Mouse (Mus musculus): ENCODE data around the gene Ccdc146. TPM values are rescaled to one million over a fixed set of nuclear protein-coding genes. Genes with fewer than 3 reads are reported as not detected.

Gene Ccdc146
- polyA plus RNA-seq, 1 experiment from 2014 or later, result 0.06 TPM

GRCm38 (mm10) chr5:21260746-21261145 lies 163.7 kb downstream of the Ccdc146 start:
- no peak overlapping the region for H3K27ac ChIP-seq
- H3K9ac ChIP-seq (replicated peaks), result no peak overlapping the region
- H3K36me3 ChIP-seq, result no peaks in the 10 kb centered on the region
- WGBS, result 52% methylated on average over 7 of the region's 7 CpGs
- no peak for ATAC-seq (ENCODE audit: insufficient number of reproducible peaks, insufficient read depth, low FRiP score, low TSS enrichment, low read depth)
- no peaks in the 10 kb centered on the region for H3K27me3 ChIP-seq
- no peaks in the 10 kb centered on the region for H3K9me3 ChIP-seq
- H3K4me2 ChIP-seq, result no peak overlapping the region
- H3K4me3 ChIP-seq (replicated peaks), result no peak overlapping the region
- peaks cover 18% of the 10 kb centered on the region for H3K4me1 ChIP-seq (replicated peaks)

GRCm38 (mm10) chr5:21257806-21258205 lies 166.7 kb downstream of the Ccdc146 start:
- Histone ChIP-seq H3K27me3 (no peaks in the 10 kb centered on the region), H3K9ac (replicated peaks) (no peak overlapping the region), H3K36me3 (no peaks in the 10 kb centered on the region), H3K9me3 (no peaks in the 10 kb centered on the region), H3K4me1 (replicated peaks) (peaks cover 13% of the 10 kb centered on the region), H3K4me2 (no peak overlapping the region), H3K4me3 (replicated peaks) (no peak overlapping the region), H3K27ac (no peak overlapping the region)
- ATAC-seq (ENCODE audit: insufficient number of reproducible peaks, insufficient read depth, low FRiP score, low TSS enrichment, low read depth), result no peak
- 59% methylated on average over 6 of the region's 6 CpGs for WGBS

GRCm38 (mm10) chr5:21257126-21257525 lies 167.4 kb downstream of the Ccdc146 start:
- Histone ChIP-seq H3K36me3 (no peaks in the 10 kb centered on the region), H3K4me2 (no peak overlapping the region), H3K9me3 (no peaks in the 10 kb centered on the region), H3K4me1 (replicated peaks) (peaks cover 13% of the 10 kb centered on the region), H3K9ac (replicated peaks) (no peak overlapping the region), H3K27ac (no peak overlapping the region), H3K27me3 (no peaks in the 10 kb centered on the region), H3K4me3 (replicated peaks) (no peak overlapping the region)
- 56% methylated on average over 4 of the region's 4 CpGs for whole genome bisulfite sequencing
- no peak for ATAC-seq (ENCODE audit: insufficient number of reproducible peaks, insufficient read depth, low FRiP score, low TSS enrichment, low read depth)

GRCm38 (mm10) chr5:21255551-21256132 lies 168.8 kb downstream of the Ccdc146 start:
- H3K9ac ChIP-seq (replicated peaks), result no peak overlapping the region
- H3K36me3 ChIP-seq, result no peaks in the 10 kb centered on the region
- no peak overlapping the region for H3K4me3 ChIP-seq (replicated peaks)
- H3K4me1 ChIP-seq (replicated peaks), result no peaks in the 10 kb centered on the region; the same call in 1 of the 2 replicates
- no peaks in the 10 kb centered on the region for H3K27me3 ChIP-seq
- H3K9me3 ChIP-seq, result no peaks in the 10 kb centered on the region
- WGBS, result 87% methylated on average over 5 of the region's 5 CpGs
- H3K27ac ChIP-seq, result no peak overlapping the region
- H3K4me2 ChIP-seq, result no peak overlapping the region
- no peak for ATAC-seq (ENCODE audit: insufficient number of reproducible peaks, insufficient read depth, low FRiP score, low TSS enrichment, low read depth)

GRCm38 (mm10) chr5:21254731-21255525 lies 169.5 kb downstream of the Ccdc146 start:
- H3K4me3 ChIP-seq (replicated peaks), result no peak overlapping the region
- WGBS, result 87% methylated on average over 12 of the region's 12 CpGs
- no peaks in the 10 kb centered on the region for H3K27me3 ChIP-seq
- no peaks in the 10 kb centered on the region for H3K36me3 ChIP-seq
- no peak for ATAC-seq (ENCODE audit: insufficient number of reproducible peaks, insufficient read depth, low FRiP score, low TSS enrichment, low read depth)
- H3K9me3 ChIP-seq, result no peaks in the 10 kb centered on the region
- no peak overlapping the region for H3K9ac ChIP-seq (replicated peaks)
- H3K27ac ChIP-seq, result no peak overlapping the region
- H3K4me1 ChIP-seq (replicated peaks), result no peaks in the 10 kb centered on the region
- no peak overlapping the region for H3K4me2 ChIP-seq

GRCm38 (mm10) chr5:21248834-21249233 lies 175.6 kb downstream of the Ccdc146 start:
- Histone ChIP-seq H3K4me2 (no peak overlapping the region), H3K4me3 (replicated peaks) (no peak overlapping the region), H3K4me1 (replicated peaks) (peaks cover 20% of the 10 kb centered on the region), H3K9ac (replicated peaks) (no peak overlapping the region), H3K9me3 (no peaks in the 10 kb centered on the region), H3K27me3 (no peaks in the 10 kb centered on the region), H3K36me3 (no peaks in the 10 kb centered on the region), H3K27ac (no peak overlapping the region)
- ATAC-seq (ENCODE audit: insufficient number of reproducible peaks, insufficient read depth, low FRiP score, low TSS enrichment, low read depth), result no peak
- WGBS, result 75% methylated on average over 5 of the region's 5 CpGs

GRCm38 (mm10) chr5:21247916-21248315 lies 176.6 kb downstream of the Ccdc146 start:
- ATAC-seq (ENCODE audit: insufficient number of reproducible peaks, insufficient read depth, low FRiP score, low TSS enrichment, low read depth), result no peak; the same call in 1 of the 2 replicates
- H3K4me3 ChIP-seq (replicated peaks), result no peak overlapping the region
- no peak overlapping the region for H3K9ac ChIP-seq (replicated peaks)
- H3K4me2 ChIP-seq, result no peak overlapping the region
- 54% methylated on average over 2 of the region's 2 CpGs for WGBS
- no peaks in the 10 kb centered on the region for H3K27me3 ChIP-seq
- peaks cover 20% of the 10 kb centered on the region for H3K4me1 ChIP-seq (replicated peaks)
- no peaks in the 10 kb centered on the region for H3K9me3 ChIP-seq
- peak overlapping the region; percentile 56; the same call in 1 of the 2 replicates for H3K27ac ChIP-seq
- no peaks in the 10 kb centered on the region for H3K36me3 ChIP-seq

GRCm38 (mm10) chr5:21246794-21247193 lies 177.7 kb downstream of the Ccdc146 start:
- Histone ChIP-seq H3K27ac (no peak overlapping the region), H3K4me3 (replicated peaks) (no peak overlapping the region), H3K4me1 (replicated peaks) (peaks cover 20% of the 10 kb centered on the region), H3K27me3 (no peaks in the 10 kb centered on the region), H3K36me3 (no peaks in the 10 kb centered on the region), H3K4me2 (no peak overlapping the region), H3K9ac (replicated peaks) (no peak overlapping the region), H3K9me3 (no peaks in the 10 kb centered on the region)
- no peak for ATAC-seq (ENCODE audit: insufficient number of reproducible peaks, insufficient read depth, low FRiP score, low TSS enrichment, low read depth)
- 82% methylated on average over 6 of the region's 6 CpGs for WGBS

- Histone ChIP-seq H3K36me3 (no peaks in the 10 kb centered on the region), H3K27ac (no peak overlapping the region), H3K4me2 (no peak overlapping the region), H3K9me3 (no peaks in the 10 kb centered on the region), H3K27me3 (no peaks in the 10 kb centered on the region), H3K4me3 (replicated peaks) (no peak overlapping the region), H3K9ac (replicated peaks) (no peak overlapping the region), H3K4me1 (replicated peaks) (peaks cover 20% of the 10 kb centered on the region)
- no peak for ATAC-seq (ENCODE audit: insufficient number of reproducible peaks, insufficient read depth, low FRiP score, low TSS enrichment, low read depth)
- 71% methylated on average over 1 of the region's 1 CpGs for WGBS
Observed at GRCm38 (mm10) chr5:21245241-21245640, 179.2 kb downstream of the Ccdc146 start.

GRCm38 (mm10) chr5:21244575-21244974 lies 179.9 kb downstream of the Ccdc146 start:
- Histone ChIP-seq H3K27ac (no peak overlapping the region), H3K4me1 (replicated peaks) (peaks cover 20% of the 10 kb centered on the region), H3K27me3 (no peaks in the 10 kb centered on the region), H3K4me2 (no peak overlapping the region), H3K4me3 (replicated peaks) (no peak overlapping the region), H3K9me3 (no peaks in the 10 kb centered on the region), H3K36me3 (no peaks in the 10 kb centered on the region), H3K9ac (replicated peaks) (no peak overlapping the region)
- ATAC-seq (ENCODE audit: insufficient number of reproducible peaks, insufficient read depth, low FRiP score, low TSS enrichment, low read depth), result no peak
- 94% methylated on average over 1 of the region's 1 CpGs for WGBS

Measured in limb, embryonic 12.5 days (tissue).